Mouse (Mus musculus): Measurements from ENCODE around the gene Syk. TPM values are rescaled to one million over a fixed set of nuclear protein-coding genes. Genes with fewer than 3 reads are reported as not detected.
A peak's percentile ranks its signal among the peaks of the same experiment; 100 is the strongest.

Syk gene
- total and polyA plus RNA-seq, 2 experiments from 2014 or later: 0.91 to 3.1 TPM

DNA sequence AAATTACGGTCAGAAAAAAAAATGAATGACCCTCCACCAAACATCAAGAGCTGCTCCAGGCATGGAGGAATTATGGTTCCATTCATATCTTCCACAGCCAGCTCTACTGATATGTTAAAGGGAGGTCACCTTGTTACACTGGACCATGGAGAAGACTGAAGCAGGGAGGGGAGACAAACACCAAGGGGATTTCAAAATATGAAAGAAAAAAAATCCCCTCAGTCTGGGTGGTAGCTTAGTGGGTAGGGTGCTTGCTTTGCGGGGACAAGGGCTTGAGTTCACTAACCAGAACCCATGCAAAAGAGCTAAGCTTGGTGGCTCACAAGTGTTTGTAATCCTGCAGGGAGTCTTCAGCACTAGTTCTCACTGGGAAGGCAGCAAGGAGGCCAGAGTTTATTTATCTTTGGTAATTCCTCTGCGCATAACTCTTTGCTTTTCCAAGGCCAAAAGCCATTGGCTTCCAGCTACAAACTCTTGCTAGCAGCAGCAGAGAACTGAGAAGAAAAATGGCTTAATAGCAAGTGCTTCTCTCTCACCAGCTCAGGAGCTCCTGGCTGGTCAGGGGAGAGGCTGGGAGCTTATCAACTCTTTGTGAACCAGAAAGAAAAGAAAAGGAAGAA is 23.8 kb downstream of the Syk start:
- no peak overlapping the region for H3K4me2 ChIP-seq (ENCODE audit: low read depth, low read length, poor library complexity, severe bottlenecking)
- H3K27me3 ChIP-seq (ENCODE audit: insufficient read depth, low read length): no peaks in the 10 kb centered on the region
- no peak overlapping the region for H3K4me3 ChIP-seq (ENCODE audit: low read depth, low read length)
- 89% methylated on average over 3 of the region's 3 CpGs for WGBS
- no peak for ATAC-seq (ENCODE audit: low FRiP score)
- no peak for DNase-seq (ENCODE audit: low spot score)
- no peak for TF ChIP-seq CTCF (IDR thresholded peaks at IDR 0.05)
- peaks cover 6% of the 10 kb centered on the region for H3K4me1 ChIP-seq (ENCODE audit: insufficient read depth, low read length)
- no peaks in the 10 kb centered on the region for H3K9me3 ChIP-seq (ENCODE audit: low read length)
- no peaks in the 10 kb centered on the region for H3K36me3 ChIP-seq (ENCODE audit: insufficient read depth, low read length)
- H3K9ac ChIP-seq (replicated peaks; ENCODE audit: low read length, poor library complexity, severe bottlenecking): no peak overlapping the region
- H3K27ac ChIP-seq (ENCODE audit: low read depth, low read length): no peak overlapping the region

DNA sequence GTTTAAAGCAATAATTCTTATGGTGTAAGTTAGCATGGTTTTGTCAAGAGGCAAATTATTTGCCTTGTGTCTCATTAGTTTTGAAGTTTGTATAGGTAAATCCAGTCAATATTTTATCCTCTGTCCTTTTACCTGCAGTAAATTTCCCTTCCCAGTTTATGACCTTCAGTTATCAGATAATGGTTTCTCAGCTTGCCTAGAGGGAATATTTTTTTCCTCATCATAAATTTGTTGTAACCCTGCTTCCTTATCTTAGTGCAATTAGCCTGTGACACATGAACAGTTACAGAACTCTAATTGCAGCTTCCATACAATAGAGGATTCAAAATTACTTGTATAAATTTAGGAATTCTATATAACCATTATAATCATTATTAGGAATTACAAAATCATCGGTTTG is 25.0 kb downstream of the Syk start:
- peaks cover 6% of the 10 kb centered on the region for H3K4me1 ChIP-seq (ENCODE audit: insufficient read depth, low read length)
- DNase-seq (ENCODE audit: low spot score) (no peak), ATAC-seq (ENCODE audit: low FRiP score) (no peak)
- H3K27me3 ChIP-seq (ENCODE audit: insufficient read depth, low read length): no peaks in the 10 kb centered on the region
- H3K4me3 ChIP-seq (ENCODE audit: low read depth, low read length): no peak overlapping the region
- no peaks in the 10 kb centered on the region for H3K9me3 ChIP-seq (ENCODE audit: low read length)
- H3K36me3 ChIP-seq (ENCODE audit: insufficient read depth, low read length): no peaks in the 10 kb centered on the region
- 88% methylated on average over 1 of the region's 1 CpGs for whole genome bisulfite sequencing
- H3K9ac ChIP-seq (replicated peaks; ENCODE audit: low read length, poor library complexity, severe bottlenecking): no peak overlapping the region
- no peak overlapping the region for H3K4me2 ChIP-seq (ENCODE audit: low read depth, low read length, poor library complexity, severe bottlenecking)
- TF ChIP-seq CTCF (IDR thresholded peaks at IDR 0.05): no peak
- H3K27ac ChIP-seq (ENCODE audit: low read depth, low read length): no peak overlapping the region

DNA sequence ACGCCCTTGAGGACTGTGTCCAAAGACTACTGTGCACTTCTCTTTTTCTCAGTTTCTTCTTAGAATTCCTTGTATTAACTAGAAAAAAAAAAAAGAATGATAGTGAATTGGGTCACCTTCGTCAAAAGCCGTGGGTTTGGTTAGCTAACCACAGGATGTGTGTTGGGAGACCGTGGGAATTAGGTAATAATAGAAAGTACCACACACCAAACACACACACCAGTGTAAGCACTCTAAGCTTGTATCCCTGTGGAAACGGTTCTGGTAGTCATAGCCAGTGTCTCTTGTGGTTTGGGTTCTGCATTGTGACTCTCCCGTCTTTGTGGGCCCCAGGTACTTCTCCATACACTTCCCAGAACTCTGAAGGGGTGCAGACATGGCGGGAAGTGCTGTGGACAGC is 27.5 kb downstream of the Syk start:
- ATAC-seq (ENCODE audit: low FRiP score): no peak
- no peak overlapping the region for H3K4me2 ChIP-seq (ENCODE audit: low read depth, low read length, poor library complexity, severe bottlenecking)
- no peaks in the 10 kb centered on the region for H3K9me3 ChIP-seq (ENCODE audit: low read length)
- H3K27ac ChIP-seq (ENCODE audit: low read depth, low read length): no peak overlapping the region
- DNase-seq (ENCODE audit: low spot score): no peak
- no peak overlapping the region for H3K9ac ChIP-seq (replicated peaks; ENCODE audit: low read length, poor library complexity, severe bottlenecking)
- no peaks in the 10 kb centered on the region for H3K27me3 ChIP-seq (ENCODE audit: insufficient read depth, low read length)
- H3K4me1 ChIP-seq (ENCODE audit: insufficient read depth, low read length): no peaks in the 10 kb centered on the region
- no peak overlapping the region for H3K4me3 ChIP-seq (ENCODE audit: low read depth, low read length)
- TF ChIP-seq CTCF (IDR thresholded peaks at IDR 0.05): no peak
- 87% methylated on average over 7 of the region's 7 CpGs for WGBS
- H3K36me3 ChIP-seq (ENCODE audit: insufficient read depth, low read length): no peaks in the 10 kb centered on the region

DNA sequence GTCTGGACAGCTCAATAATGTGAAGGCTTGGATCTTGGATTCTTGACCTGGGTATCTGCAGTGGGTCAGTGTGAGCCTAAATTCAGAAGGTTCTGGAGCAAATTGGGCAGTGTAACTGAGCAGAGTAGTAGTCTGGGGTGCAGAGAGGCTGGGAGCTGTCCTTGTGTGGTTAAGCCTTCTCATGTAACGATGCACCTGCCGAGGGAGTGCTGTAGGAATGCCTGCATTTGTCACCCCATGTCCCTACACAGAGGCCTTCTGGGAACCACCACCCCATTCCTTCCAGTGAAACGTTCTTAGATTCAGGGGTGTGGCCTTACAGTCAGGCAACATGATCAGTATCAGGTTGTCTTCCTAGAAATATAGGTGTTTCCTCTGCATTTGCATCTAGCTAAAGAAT is 30.3 kb downstream of the Syk start:
- H3K27me3 ChIP-seq (ENCODE audit: insufficient read depth, low read length): no peaks in the 10 kb centered on the region
- no peak for ATAC-seq (ENCODE audit: low FRiP score)
- no peak for DNase-seq (ENCODE audit: low spot score)
- H3K36me3 ChIP-seq (ENCODE audit: insufficient read depth, low read length): no peaks in the 10 kb centered on the region
- TF ChIP-seq CTCF (IDR thresholded peaks at IDR 0.05): no peak
- H3K4me3 ChIP-seq (ENCODE audit: low read depth, low read length): no peak overlapping the region
- H3K4me2 ChIP-seq (ENCODE audit: low read depth, low read length, poor library complexity, severe bottlenecking): no peak overlapping the region
- H3K9me3 ChIP-seq (ENCODE audit: low read length): no peaks in the 10 kb centered on the region
- no peaks in the 10 kb centered on the region for H3K4me1 ChIP-seq (ENCODE audit: insufficient read depth, low read length)
- 85% methylated on average over 3 of the region's 3 CpGs for WGBS
- H3K9ac ChIP-seq (replicated peaks; ENCODE audit: low read length, poor library complexity, severe bottlenecking): no peak overlapping the region
- H3K27ac ChIP-seq (ENCODE audit: low read depth, low read length): no peak overlapping the region

DNA sequence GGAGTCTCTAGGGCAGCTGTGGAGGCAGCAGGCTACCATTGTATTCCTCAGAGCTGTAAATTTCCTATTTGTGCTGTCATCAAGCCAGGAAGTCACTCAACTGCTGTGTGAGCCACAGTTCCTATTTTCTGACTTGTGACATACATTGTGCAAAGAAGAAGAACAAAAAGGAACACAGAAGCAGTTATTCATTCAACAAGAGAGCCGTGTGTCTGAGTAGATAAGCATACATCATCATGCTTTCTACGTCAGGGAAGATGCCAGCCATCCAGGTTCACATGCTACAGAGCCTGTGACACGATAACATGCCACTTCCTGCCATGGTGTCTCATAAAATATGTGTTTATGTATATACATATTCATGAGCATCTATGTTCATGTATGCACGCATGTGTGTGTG is 32.1 kb downstream of the Syk start:
- H3K36me3 ChIP-seq (ENCODE audit: insufficient read depth, low read length): no peaks in the 10 kb centered on the region
- H3K4me1 ChIP-seq (ENCODE audit: insufficient read depth, low read length): no peaks in the 10 kb centered on the region
- DNase-seq (ENCODE audit: low spot score): no peak
- ATAC-seq (ENCODE audit: low FRiP score): no peak
- WGBS: 87% methylated on average over 4 of the region's 4 CpGs
- no peak overlapping the region for H3K4me3 ChIP-seq (ENCODE audit: low read depth, low read length)
- H3K27ac ChIP-seq (ENCODE audit: low read depth, low read length): no peak overlapping the region
- no peak overlapping the region for H3K4me2 ChIP-seq (ENCODE audit: low read depth, low read length, poor library complexity, severe bottlenecking)
- H3K9me3 ChIP-seq (ENCODE audit: low read length): no peaks in the 10 kb centered on the region
- TF ChIP-seq CTCF (IDR thresholded peaks at IDR 0.05): no peak
- H3K9ac ChIP-seq (replicated peaks; ENCODE audit: low read length, poor library complexity, severe bottlenecking): no peak overlapping the region
- no peaks in the 10 kb centered on the region for H3K27me3 ChIP-seq (ENCODE audit: insufficient read depth, low read length)

DNA sequence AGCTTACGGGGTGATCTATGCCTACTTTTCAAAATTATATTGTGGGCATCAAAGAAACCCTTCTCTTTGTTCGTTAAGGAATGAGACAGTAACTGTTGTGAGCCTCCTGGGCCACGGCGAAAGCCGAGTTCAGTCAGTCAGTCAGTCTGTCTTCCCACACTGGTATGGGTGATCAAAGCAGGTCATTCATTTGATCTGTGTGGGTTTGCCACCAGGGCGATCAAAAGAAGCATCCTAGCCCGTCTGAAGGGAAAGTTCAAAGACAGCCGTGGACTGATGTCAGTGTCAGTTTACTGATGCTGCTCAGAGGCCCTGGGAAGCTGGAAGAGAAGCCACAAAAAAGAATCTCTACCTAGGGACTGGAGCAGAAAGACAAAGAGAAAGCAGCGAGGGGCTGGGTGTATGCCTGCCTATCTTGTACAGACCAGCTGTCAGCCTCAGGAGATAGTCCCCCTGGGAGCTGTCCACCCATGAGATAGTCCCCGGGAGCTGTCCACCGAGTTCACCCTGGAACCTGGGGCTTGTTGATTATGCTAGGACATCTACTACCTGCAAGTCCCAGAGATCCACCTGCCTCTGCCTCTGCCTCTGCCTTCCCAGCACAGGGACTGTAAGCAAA is 34.2 kb downstream of the Syk start:
- no peaks in the 10 kb centered on the region for H3K4me1 ChIP-seq (ENCODE audit: insufficient read depth, low read length)
- H3K36me3 ChIP-seq (ENCODE audit: insufficient read depth, low read length): no peaks in the 10 kb centered on the region
- no peak overlapping the region for H3K4me2 ChIP-seq (ENCODE audit: low read depth, low read length, poor library complexity, severe bottlenecking)
- 51% methylated on average over 11 of the region's 11 CpGs for WGBS
- no peak for DNase-seq (ENCODE audit: low spot score)
- no peak overlapping the region for H3K9ac ChIP-seq (replicated peaks; ENCODE audit: low read length, poor library complexity, severe bottlenecking)
- ATAC-seq (ENCODE audit: low FRiP score): 0 out of 2 replicates have a peak, but pooled peaks have one; percentile 34
- no peaks in the 10 kb centered on the region for H3K27me3 ChIP-seq (ENCODE audit: insufficient read depth, low read length)
- no peak overlapping the region for H3K4me3 ChIP-seq (ENCODE audit: low read depth, low read length)
- TF ChIP-seq CTCF (IDR thresholded peaks at IDR 0.05): no peak
- H3K27ac ChIP-seq (ENCODE audit: low read depth, low read length): no peak overlapping the region
- no peaks in the 10 kb centered on the region for H3K9me3 ChIP-seq (ENCODE audit: low read length)

Data from midbrain, postnatal 0 days (tissue).